Mouse (Mus musculus) kidney, embryonic 14.5 days (tissue): ENCODE results near the gene Epb41l1. TPM values are rescaled to one million over a fixed set of nuclear protein-coding genes. Genes with fewer than 3 reads are reported as not detected.

Experiments used
- ATAC-seq: fragments of 200-750 bp; cut with Nextera tagmentation; 2 replicates; pipeline ENCODE4 v1.8.0; 2017; ENCODE audit warnings: moderate number of reproducible peaks, mild to moderate bottlenecking, moderate TSS enrichment, moderate library complexity; ENCODE audit not compliant: low FRiP score, low TSS enrichment
- H3K27ac ChIP-seq: fragments of 300-500 bp; sonication (generic); 2 replicates; pipeline ENCODE4 v1.5.1; 2014; ENCODE audit warnings: low read depth, mild to moderate bottlenecking, low read length, moderate library complexity, mixed read lengths
- H3K27me3 ChIP-seq: fragments of 300-500 bp; sonication (generic); 2 replicates; pipeline ENCODE4 v1.6.1; 2014; ENCODE audit warnings: mild to moderate bottlenecking, low read length; ENCODE audit not compliant: control insufficient read depth, insufficient read depth
- H3K36me3 ChIP-seq: fragments of 300-500 bp; sonication (generic); 2 replicates; pipeline ENCODE4 v1.6.1; 2014; ENCODE audit warnings: low read length, mixed read lengths; ENCODE audit not compliant: control insufficient read depth, insufficient read depth
- H3K4me1 ChIP-seq: fragments of 300-500 bp; sonication (generic); 2 replicates; pipeline ENCODE4 v1.6.1; 2014; ENCODE audit warnings: low read length, mixed read lengths; ENCODE audit not compliant: control insufficient read depth, insufficient read depth
- H3K4me2 ChIP-seq: fragments of 300-500 bp; sonication (generic); replicated peaks from 2 replicates; pipeline ENCODE4 v1.6.1; 2014; ENCODE audit warnings: low read depth, mild to moderate bottlenecking, low read length
- H3K4me3 ChIP-seq: fragments of 300-500 bp; sonication (generic); 2 replicates; pipeline ENCODE4 v1.5.1; 2014; ENCODE audit warnings: mild to moderate bottlenecking, low read length
- H3K9ac ChIP-seq: fragments of 300-500 bp; sonication (generic); 2 replicates; pipeline ENCODE4 v1.6.1; 2014; ENCODE audit warnings: low read depth, mild to moderate bottlenecking, low read length, moderate library complexity
- H3K9me3 ChIP-seq: fragments of 300-500 bp; sonication (generic); 2 replicates; pipeline ENCODE4 v1.6.1; 2016; ENCODE audit warnings: low read length; ENCODE audit not compliant: control insufficient read depth
- WGBS: fragments of 180-500 bp; shearing (Covaris S2); extraction: QIAGEN DNeasy Blood & Tissue Kit; methylation state at CpG from one replicate; pipeline ENCODE4 v1.1.7; 2014; 5-methylcytosine and 5-hydroxymethylcytosine counted together
- polyA plus RNA-seq: library from polyadenylated mRNA; unstranded; fragments of >200 nt; fragmentation: Nextera tagmentation; extraction: Ambion mirVana; gene quantifications from 2 replicates; pipeline ENCODE4 v1.2.1, GENCODE M21; 2014

The Epb41l1 gene
- polyA plus RNA-seq, 1 experiment from 2014 or later = 2.5 TPM

DNA sequence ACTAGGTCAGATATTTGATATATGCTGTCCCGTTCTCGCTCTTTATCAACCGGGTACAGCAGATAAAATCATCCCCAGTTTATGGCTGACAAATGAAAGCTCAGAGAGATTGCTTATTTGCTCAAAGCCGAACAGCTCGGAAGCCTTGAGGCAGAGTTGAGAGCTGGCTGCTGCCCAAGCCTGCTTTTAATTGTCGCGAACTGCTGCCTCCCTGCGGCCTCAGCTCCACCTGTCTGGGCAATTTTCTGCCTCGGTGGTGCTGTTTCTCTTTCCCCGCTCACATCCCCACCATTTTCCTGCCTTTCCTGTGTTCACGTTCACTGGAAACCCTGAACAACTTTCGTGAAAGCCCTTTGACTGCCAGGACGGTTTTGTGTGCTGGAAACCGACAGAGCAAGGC is 39.8 kb downstream of the Epb41l1 start:
- no peaks in the 10 kb centered on the region; the same call in 1 of the 2 replicates for H3K4me1 ChIP-seq
- H3K27me3 ChIP-seq = no peaks in the 10 kb centered on the region
- H3K4me2 ChIP-seq = no peak overlapping the region
- no peak overlapping the region for H3K27ac ChIP-seq
- 34% methylated on average over 14 of the region's 14 CpGs for WGBS
- H3K36me3 ChIP-seq = no peaks in the 10 kb centered on the region
- H3K9ac ChIP-seq = no peak overlapping the region
- H3K9me3 ChIP-seq = no peaks in the 10 kb centered on the region
- no peak overlapping the region for H3K4me3 ChIP-seq
- ATAC-seq = no peak

DNA sequence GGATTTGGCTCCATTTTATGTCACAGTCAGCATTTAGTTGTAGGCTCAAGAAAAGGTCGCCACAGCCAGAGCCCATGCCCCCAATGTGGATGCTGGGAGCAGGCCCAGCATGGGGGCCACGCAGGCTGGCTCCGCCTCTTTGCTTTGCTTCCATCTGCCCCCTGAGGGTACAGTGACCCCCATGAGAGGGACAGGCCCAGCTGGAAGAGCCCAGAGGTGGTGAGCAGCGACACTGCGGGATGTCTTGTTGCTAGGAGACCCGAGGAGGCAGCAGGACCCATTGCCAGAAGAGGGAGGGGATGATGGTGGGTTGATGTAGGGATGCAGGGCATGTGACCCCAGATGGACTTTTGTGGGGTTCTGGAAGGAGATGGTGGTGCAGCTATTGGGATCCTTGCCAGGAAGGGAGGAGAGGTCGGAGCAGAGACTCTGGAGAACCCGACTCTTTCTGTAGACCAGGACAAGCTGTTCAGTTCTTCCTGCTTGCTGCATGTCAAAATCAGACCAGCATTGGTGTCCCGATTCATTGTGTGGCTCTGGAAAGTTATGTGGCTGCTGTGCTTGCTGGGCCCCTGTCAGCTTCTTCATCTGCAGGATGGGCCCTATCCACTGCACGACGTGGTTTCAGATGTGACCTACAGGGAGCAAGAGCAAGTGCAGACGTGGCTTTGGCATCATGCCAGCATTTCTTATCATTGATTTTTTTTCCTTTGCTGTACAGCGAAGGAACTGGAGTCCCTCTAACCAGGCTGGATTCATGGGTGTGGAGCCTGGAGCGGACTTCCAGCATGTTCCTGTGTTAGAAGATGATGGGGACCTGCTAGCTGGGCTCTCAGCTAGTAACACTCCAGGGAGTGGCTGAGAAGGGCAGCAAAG is 41.7 kb downstream of the Epb41l1 start:
- Histone ChIP-seq H3K27me3 (no peaks in the 10 kb centered on the region), H3K36me3 (no peaks in the 10 kb centered on the region), H3K9ac (no peak overlapping the region), H3K4me3 (no peak overlapping the region), H3K27ac (no peak overlapping the region), H3K4me1 (no peaks in the 10 kb centered on the region; the same call in 1 of the 2 replicates), H3K4me2 (no peak overlapping the region), H3K9me3 (no peaks in the 10 kb centered on the region)
- WGBS = 48% methylated on average over 14 of the region's 14 CpGs
- no peak for ATAC-seq

DNA sequence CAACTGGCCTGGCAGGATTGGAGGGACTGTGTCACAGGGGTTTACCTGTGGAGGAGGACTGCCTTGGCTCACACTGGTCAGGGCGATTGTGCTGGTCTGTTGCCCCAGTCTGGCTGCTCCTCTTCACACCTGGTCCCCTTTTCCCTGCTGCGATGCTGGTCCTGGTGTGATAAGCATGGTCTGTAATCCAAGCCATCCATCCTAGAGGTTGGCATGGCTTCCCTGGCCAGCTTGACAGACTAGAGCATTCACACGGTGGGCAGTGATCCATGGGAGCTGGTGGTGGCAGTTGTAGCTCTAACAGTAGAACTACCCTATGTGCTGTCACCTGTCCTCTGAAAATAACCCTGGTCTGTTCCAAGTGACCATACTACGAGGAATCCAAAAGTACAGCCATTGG is 43.7 kb downstream of the Epb41l1 start:
- Histone ChIP-seq H3K4me1 (no peaks in the 10 kb centered on the region; the same call in 1 of the 2 replicates), H3K27ac (no peak overlapping the region), H3K27me3 (no peaks in the 10 kb centered on the region), H3K4me2 (no peak overlapping the region), H3K4me3 (no peak overlapping the region), H3K9ac (no peak overlapping the region), H3K36me3 (no peaks in the 10 kb centered on the region), H3K9me3 (no peaks in the 10 kb centered on the region)
- no peak for ATAC-seq
- 84% methylated on average over 4 of the region's 4 CpGs for WGBS

DNA sequence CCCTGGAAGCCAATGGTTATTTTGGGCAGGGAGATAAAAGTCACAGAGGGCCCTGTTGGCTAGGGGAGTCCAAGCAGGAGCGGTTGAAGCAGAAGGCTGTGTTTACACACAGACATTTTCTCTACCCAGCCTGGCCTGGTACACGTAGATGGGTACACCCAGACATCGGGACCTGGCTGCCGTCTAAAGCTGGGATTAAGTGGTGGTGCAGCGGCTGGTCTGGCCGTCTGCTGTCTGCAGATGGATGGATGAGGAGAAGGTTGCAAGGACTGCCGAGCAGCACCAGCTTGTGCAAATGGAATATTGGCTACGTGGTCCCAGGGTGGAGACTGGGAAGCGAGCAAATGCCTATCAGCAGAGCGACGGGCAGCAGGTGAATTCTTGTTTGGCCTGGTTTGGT is 46.8 kb downstream of the Epb41l1 start:
- Histone ChIP-seq H3K9me3 (no peaks in the 10 kb centered on the region), H3K4me3 (no peak overlapping the region), H3K9ac (no peak overlapping the region), H3K4me1 (no peaks in the 10 kb centered on the region; the same call in 1 of the 2 replicates), H3K36me3 (no peaks in the 10 kb centered on the region), H3K4me2 (no peak overlapping the region), H3K27me3 (no peaks in the 10 kb centered on the region), H3K27ac (no peak overlapping the region)
- 91% methylated on average over 11 of the region's 11 CpGs for WGBS
- ATAC-seq = no peak

DNA sequence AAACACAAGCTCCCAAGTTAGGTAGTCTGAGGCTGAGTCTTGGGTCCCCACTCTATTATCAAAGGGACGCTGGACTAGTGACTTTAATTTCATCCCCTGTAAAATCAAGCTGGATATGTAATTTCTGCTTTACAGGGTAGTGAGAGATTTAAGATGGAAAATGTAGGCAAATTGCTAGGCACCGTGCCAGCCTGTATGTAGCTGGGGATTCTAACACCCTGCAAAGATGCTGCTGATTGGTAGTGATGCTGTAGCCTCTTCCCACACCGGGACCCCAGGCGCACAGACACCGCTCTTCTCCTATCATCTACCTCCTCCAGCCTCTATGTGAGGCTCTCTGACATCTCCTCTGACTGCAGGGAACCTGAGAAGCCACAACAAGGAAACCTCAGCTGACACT is 48.2 kb downstream of the Epb41l1 start:
- Histone ChIP-seq H3K27me3 (no peaks in the 10 kb centered on the region), H3K9me3 (no peaks in the 10 kb centered on the region)

DNA sequence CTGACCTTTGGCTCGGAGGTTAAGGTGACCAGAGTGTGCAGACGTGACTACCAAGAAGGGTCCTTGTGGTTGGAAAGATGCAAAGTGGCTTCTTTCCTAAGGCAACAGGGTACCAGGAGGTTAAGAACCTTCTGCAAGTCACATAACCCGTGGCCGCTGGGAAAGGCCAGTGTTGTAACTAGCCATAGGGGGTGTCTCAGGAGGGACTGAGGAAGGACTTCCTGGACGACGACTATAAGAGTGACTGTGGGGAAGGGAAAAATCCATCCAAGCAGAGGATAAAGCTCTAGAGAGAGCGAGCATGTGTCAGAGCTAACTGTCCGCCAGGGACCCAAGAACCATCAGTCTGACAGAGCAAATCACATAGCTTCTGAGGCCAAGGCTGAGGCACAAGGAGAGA is 48.8 kb downstream of the Epb41l1 start:
- no peak for ATAC-seq
- Histone ChIP-seq H3K9ac (no peak overlapping the region), H3K4me3 (no peak overlapping the region), H3K9me3 (no peaks in the 10 kb centered on the region), H3K27me3 (no peaks in the 10 kb centered on the region), H3K4me1 (peaks cover 12% of the 10 kb centered on the region), H3K36me3 (no peaks in the 10 kb centered on the region), H3K4me2 (no peak overlapping the region), H3K27ac (no peak overlapping the region)
- WGBS = 62% methylated on average over 8 of the region's 8 CpGs

More for the DNA sequence above, 48.2 kb downstream of the Epb41l1 start:
- ATAC-seq = no peak
- no peaks in the 10 kb centered on the region for H3K36me3 ChIP-seq
- 73% methylated on average over 5 of the region's 5 CpGs for WGBS
- H3K9ac ChIP-seq = no peak overlapping the region
- peaks cover 7% of the 10 kb centered on the region; the same call in 1 of the 2 replicates for H3K4me1 ChIP-seq
- no peak overlapping the region for H3K4me2 ChIP-seq
- H3K4me3 ChIP-seq = no peak overlapping the region
- H3K27ac ChIP-seq = no peak overlapping the region

DNA sequence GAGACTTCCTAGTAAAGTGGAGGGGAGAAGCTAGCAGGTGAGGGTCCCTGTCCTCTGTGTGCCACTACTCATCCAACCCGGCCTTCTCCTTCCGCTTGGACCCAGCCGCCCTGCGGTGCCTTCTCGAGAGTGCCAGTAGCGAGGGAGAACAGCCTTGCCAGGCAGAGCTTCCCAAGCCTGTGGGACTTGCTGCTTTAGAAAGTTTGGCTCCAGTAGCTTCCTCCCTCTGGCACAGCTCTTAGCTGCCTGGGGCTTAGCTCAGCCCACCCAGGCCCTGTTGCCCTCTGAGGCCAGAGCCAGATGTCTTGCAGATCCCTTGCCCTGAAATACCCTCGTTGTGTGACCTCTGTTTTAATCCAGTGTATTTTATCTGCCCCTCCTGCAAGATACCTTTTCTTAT is 50.2 kb downstream of the Epb41l1 start:
- H3K27ac ChIP-seq = no peak overlapping the region
- H3K9ac ChIP-seq = no peak overlapping the region
- H3K27me3 ChIP-seq = no peaks in the 10 kb centered on the region
- peaks cover 19% of the 10 kb centered on the region for H3K4me1 ChIP-seq
- H3K9me3 ChIP-seq = no peaks in the 10 kb centered on the region
- H3K36me3 ChIP-seq = no peaks in the 10 kb centered on the region
- 87% methylated on average over 7 of the region's 7 CpGs for WGBS
- H3K4me3 ChIP-seq = no peak overlapping the region
- ATAC-seq = no peak
- no peak overlapping the region for H3K4me2 ChIP-seq

DNA sequence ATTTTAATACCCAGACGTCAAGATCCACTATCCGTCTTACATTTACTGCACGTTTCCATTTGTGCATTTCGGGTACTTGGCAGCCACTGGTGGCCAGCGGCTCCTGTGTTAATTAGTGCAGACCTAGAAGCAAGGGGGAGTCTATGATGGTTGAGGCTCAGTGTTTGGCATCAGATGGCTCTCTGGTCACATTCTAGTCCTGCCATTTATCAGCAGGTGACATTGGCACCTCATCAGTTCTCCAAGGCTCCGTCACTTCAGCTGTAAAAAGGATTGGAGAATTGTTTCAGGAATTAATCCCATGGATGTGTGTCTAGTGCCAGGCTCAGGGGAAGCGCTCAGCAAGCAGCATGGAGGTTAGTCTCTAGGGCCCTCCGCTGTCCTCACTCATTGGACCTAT is 51.6 kb downstream of the Epb41l1 start:
- no peak overlapping the region for H3K27ac ChIP-seq
- no peak for ATAC-seq
- H3K9ac ChIP-seq = no peak overlapping the region
- 88% methylated on average over 8 of the region's 8 CpGs for WGBS
- no peaks in the 10 kb centered on the region for H3K36me3 ChIP-seq
- H3K4me1 ChIP-seq = peaks cover 30% of the 10 kb centered on the region
- no peaks in the 10 kb centered on the region for H3K27me3 ChIP-seq
- H3K4me2 ChIP-seq = no peak overlapping the region
- H3K9me3 ChIP-seq = no peaks in the 10 kb centered on the region
- H3K4me3 ChIP-seq = no peak overlapping the region

DNA sequence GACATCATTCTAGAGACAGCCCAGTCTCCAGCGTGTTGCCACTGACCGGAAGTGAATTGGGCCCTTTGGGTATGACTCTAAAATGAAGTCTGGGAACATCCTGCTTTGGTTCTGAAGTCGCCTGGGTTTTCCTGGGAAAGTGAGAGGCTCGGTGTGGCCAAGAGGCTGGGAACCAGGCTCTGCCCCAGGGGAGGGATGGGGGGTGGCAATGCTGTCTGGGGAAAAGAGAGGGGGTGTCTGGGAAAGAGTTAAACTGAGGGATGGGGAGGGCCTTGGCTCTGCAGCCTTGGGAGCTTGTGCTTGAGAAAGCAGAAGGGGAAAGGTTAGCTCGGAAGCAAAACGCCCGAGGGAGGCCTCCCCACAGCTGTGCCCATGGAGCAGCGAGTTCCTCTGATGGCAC is 53.0 kb downstream of the Epb41l1 start:
- no peak overlapping the region for H3K9ac ChIP-seq
- ATAC-seq = no peak
- H3K4me3 ChIP-seq = no peak overlapping the region
- H3K4me1 ChIP-seq = peaks cover 30% of the 10 kb centered on the region
- no peaks in the 10 kb centered on the region for H3K9me3 ChIP-seq
- H3K36me3 ChIP-seq = no peaks in the 10 kb centered on the region
- H3K27me3 ChIP-seq = no peaks in the 10 kb centered on the region
- 42% methylated on average over 8 of the region's 8 CpGs for WGBS
- H3K4me2 ChIP-seq = no peak overlapping the region
- no peak overlapping the region for H3K27ac ChIP-seq
